Mouse (Mus musculus) stomach, postnatal 0 days (tissue): ENCODE results near the gene Serinc3.

ENCODE experiments used
- CTCF ChIP-seq: IDR thresholded peaks from 2 replicates; pipeline ENCODE4 v1.5.1; 2016; ENCODE audit warnings: antibody characterized with exemption, low read depth, mild to moderate bottlenecking, moderate library complexity
- EP300 ChIP-seq: optimal IDR thresholded peaks from 2 replicates; pipeline ENCODE3; 2016; ENCODE audit warnings: antibody characterized with exemption

DNA sequence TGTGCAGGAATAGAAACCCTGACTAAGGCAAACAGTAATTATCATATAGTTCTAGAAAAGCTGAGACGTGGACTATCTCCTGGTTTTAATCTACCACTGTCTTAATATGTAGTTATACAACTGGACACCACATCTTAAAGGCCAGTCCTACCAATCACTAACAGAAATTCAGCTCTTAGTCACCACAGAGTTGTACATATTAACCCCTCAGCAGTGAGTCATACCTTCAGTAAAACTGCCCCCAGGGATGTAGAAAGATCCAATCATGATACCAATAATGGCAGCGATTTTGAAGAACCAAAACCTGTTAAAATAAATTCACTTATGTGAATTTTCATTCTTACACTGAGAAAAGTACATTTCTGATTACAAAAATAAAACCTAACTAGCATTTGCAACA lies 10.7 kb downstream of the Serinc3 start:
- TF ChIP-seq CTCF = no peak
- TF ChIP-seq EP300 = no peak
